Mouse (Mus musculus): ENCODE measurements around the gene Pbx1. TPM values are rescaled to one million over a fixed set of nuclear protein-coding genes. Genes with fewer than 3 reads are reported as not detected.
"Not testable (repeated sequence)": the region's sequence is repeated elsewhere in the genome, so short reads cannot be mapped to it uniquely, and the experiment has no call there.

Pbx1 gene
- polyA plus RNA-seq (2012; rRNA removed) (48.2 and 59.9 TPM in 2 replicates), polyA plus RNA-seq (2014; fragmentation: Nextera tagmentation; extraction: Ambion mirVana) (26.5 and 32.1 TPM in 2 replicates)

GRCm38 (mm10) chr1:168432232-168432280 lies at the start of gene Pbx1:
Pbx1 (minus strand) TSS chr1:168432270.
- H3K36me3 ChIP-seq (ENCODE audit: control insufficient read depth, insufficient read depth, low read length); H3K9me3 ChIP-seq (ENCODE audit: control insufficient read depth, low read length); DNase-seq (ENCODE audit: low spot score); ATAC-seq (ENCODE audit: low FRiP score, low read depth); H3K27me3 ChIP-seq (ENCODE audit: control insufficient read depth, insufficient read depth, low read length): not testable (repeated sequence)
- peak within 1 kb of the TSS; percentile 63 for H3K4me2 ChIP-seq (replicated peaks; ENCODE audit: low read depth, low read length, severe bottlenecking)
- H3K9ac ChIP-seq (ENCODE audit: low read depth, low read length, severe bottlenecking), result peak within 1 kb of the TSS; percentile 90
- H3K4me1 ChIP-seq (ENCODE audit: control insufficient read depth, insufficient read depth, low read length), result peaks cover 11% of the 10 kb centered on the region; the same call in 1 of the 2 replicates
- peak within 1 kb of the TSS; percentile 97 for H3K27ac ChIP-seq (replicated peaks; ENCODE audit: low read depth, low read length)
- peak within 1 kb of the TSS; percentile 78 for H3K4me3 ChIP-seq (replicated peaks; ENCODE audit: low read length)

DNA sequence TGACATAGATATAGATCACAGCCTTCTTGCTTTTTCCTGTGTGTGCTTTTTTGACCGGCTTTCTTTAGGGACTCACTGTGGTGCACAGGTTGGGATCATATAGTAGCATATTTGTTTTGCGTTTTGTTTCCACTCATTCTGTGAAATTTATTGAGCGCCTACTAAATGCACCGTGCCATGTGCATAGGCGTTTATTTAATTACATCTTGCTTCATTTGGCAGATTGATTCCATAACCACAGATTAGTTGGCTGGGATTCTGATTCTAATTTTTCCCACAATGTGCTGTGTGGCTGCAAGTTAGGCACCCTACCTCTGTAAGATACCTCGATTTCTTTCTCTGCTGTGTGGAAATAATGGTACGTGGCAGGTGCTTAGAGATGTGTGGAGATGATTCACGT lies 47.6 kb upstream of the Pbx1 start:
- no peak for TF ChIP-seq POLR2A (IDR thresholded peaks at IDR 0.05; ENCODE audit: borderline replicate concordance, extremely low read depth, insufficient read depth, insufficient read length)
- WGBS, result 74% methylated on average over 8 of the region's 8 CpGs
- Histone ChIP-seq H3K4me3 (replicated peaks; ENCODE audit: low read length) (no peak overlapping the region), H3K27me3 (ENCODE audit: control insufficient read depth, insufficient read depth, low read length) (no peaks in the 10 kb centered on the region), H3K36me3 (ENCODE audit: control insufficient read depth, insufficient read depth, low read length) (no peaks in the 10 kb centered on the region), H3K9me3 (ENCODE audit: control insufficient read depth, low read length) (no peaks in the 10 kb centered on the region), H3K9ac (ENCODE audit: low read depth, low read length, severe bottlenecking) (no peak overlapping the region), H3K4me1 (ENCODE audit: control insufficient read depth, insufficient read depth, low read length) (peaks cover 15% of the 10 kb centered on the region), H3K4me2 (replicated peaks; ENCODE audit: low read depth, low read length, severe bottlenecking) (no peak overlapping the region), H3K27ac (replicated peaks; ENCODE audit: low read depth, low read length) (no peak overlapping the region)
- no peak for ATAC-seq (ENCODE audit: low FRiP score, low read depth)
- no peak for DNase-seq (ENCODE audit: low spot score)

- Histone ChIP-seq H3K9me3 (ENCODE audit: control insufficient read depth, low read length) (no peaks in the 10 kb centered on the region), H3K27me3 (ENCODE audit: control insufficient read depth, insufficient read depth, low read length) (no peaks in the 10 kb centered on the region), H3K36me3 (ENCODE audit: control insufficient read depth, insufficient read depth, low read length) (no peaks in the 10 kb centered on the region), H3K4me3 (replicated peaks; ENCODE audit: low read length) (no peak overlapping the region), H3K4me1 (ENCODE audit: control insufficient read depth, insufficient read depth, low read length) (peaks cover 17% of the 10 kb centered on the region), H3K9ac (ENCODE audit: low read depth, low read length, severe bottlenecking) (no peak overlapping the region), H3K4me2 (replicated peaks; ENCODE audit: low read depth, low read length, severe bottlenecking) (no peak overlapping the region), H3K27ac (replicated peaks; ENCODE audit: low read depth, low read length) (no peak overlapping the region)
- DNase-seq (ENCODE audit: low spot score), result no peak
- 72% methylated on average over 2 of the region's 2 CpGs for WGBS
- ATAC-seq (ENCODE audit: low FRiP score, low read depth), result no peak
- no peak for TF ChIP-seq POLR2A (IDR thresholded peaks at IDR 0.05; ENCODE audit: borderline replicate concordance, extremely low read depth, insufficient read depth, insufficient read length)
Observed at GRCm38 (mm10) chr1:168478829-168479228, 46.8 kb upstream of the Pbx1 start.

DNA sequence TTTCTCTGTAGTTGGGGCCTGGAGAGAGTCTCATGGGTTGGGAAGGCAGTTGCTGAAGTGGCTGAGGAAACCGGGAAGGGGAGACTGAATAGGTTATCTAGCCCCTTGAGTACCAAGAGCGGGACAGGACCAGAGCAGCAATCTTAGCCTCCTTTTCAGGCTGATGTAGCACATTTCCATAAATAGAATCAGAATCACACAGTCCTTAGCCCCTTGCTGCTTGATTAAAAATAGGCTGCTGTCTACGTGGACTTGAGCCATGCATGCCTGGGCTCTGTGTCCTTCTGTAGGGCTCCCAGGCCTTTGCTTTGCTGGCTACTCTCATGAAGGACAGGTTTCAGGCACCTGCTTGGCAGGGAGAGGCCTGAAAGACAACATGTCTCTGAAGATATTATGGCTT lies 44.8 kb upstream of the Pbx1 start:
- no peaks in the 10 kb centered on the region for H3K27me3 ChIP-seq (ENCODE audit: control insufficient read depth, insufficient read depth, low read length)
- 60% methylated on average over 3 of the region's 3 CpGs for WGBS
- no peak overlapping the region for H3K27ac ChIP-seq (replicated peaks; ENCODE audit: low read depth, low read length)

GRCm38 (mm10) chr1:168476216-168476897 lies 44.3 kb upstream of the Pbx1 start:
- H3K9me3 ChIP-seq (ENCODE audit: control insufficient read depth, low read length), result no peaks in the 10 kb centered on the region
- no peaks in the 10 kb centered on the region for H3K27me3 ChIP-seq (ENCODE audit: control insufficient read depth, insufficient read depth, low read length)
- no peak overlapping the region for H3K4me3 ChIP-seq (replicated peaks; ENCODE audit: low read length)
- H3K4me1 ChIP-seq (ENCODE audit: control insufficient read depth, insufficient read depth, low read length), result peaks cover 20% of the 10 kb centered on the region
- DNase-seq (ENCODE audit: low spot score), result peak; percentile 52
- H3K36me3 ChIP-seq (ENCODE audit: control insufficient read depth, insufficient read depth, low read length), result no peaks in the 10 kb centered on the region
- 55% methylated on average over 14 of the region's 14 CpGs for WGBS
- no peak overlapping the region for H3K4me2 ChIP-seq (replicated peaks; ENCODE audit: low read depth, low read length, severe bottlenecking)
- TF ChIP-seq POLR2A (IDR thresholded peaks at IDR 0.05; ENCODE audit: borderline replicate concordance, extremely low read depth, insufficient read depth, insufficient read length), result no peak
- H3K9ac ChIP-seq (ENCODE audit: low read depth, low read length, severe bottlenecking), result no peak overlapping the region
- no peak overlapping the region for H3K27ac ChIP-seq (replicated peaks; ENCODE audit: low read depth, low read length)
- peak; percentile 64 for ATAC-seq (ENCODE audit: low FRiP score, low read depth)

More for the DNA sequence above, 44.8 kb upstream of the Pbx1 start:
- no peak overlapping the region for H3K4me3 ChIP-seq (replicated peaks; ENCODE audit: low read length)
- H3K9ac ChIP-seq (ENCODE audit: low read depth, low read length, severe bottlenecking), result no peak overlapping the region
- H3K4me1 ChIP-seq (ENCODE audit: control insufficient read depth, insufficient read depth, low read length), result peaks cover 20% of the 10 kb centered on the region
- no peak for TF ChIP-seq POLR2A (IDR thresholded peaks at IDR 0.05; ENCODE audit: borderline replicate concordance, extremely low read depth, insufficient read depth, insufficient read length)
- DNase-seq (ENCODE audit: low spot score) (no peak), ATAC-seq (ENCODE audit: low FRiP score, low read depth) (no peak)
- H3K4me2 ChIP-seq (replicated peaks; ENCODE audit: low read depth, low read length, severe bottlenecking), result no peak overlapping the region
- H3K36me3 ChIP-seq (ENCODE audit: control insufficient read depth, insufficient read depth, low read length), result no peaks in the 10 kb centered on the region
- no peaks in the 10 kb centered on the region for H3K9me3 ChIP-seq (ENCODE audit: control insufficient read depth, low read length)
